Mouse (Mus musculus): Measurements from ENCODE around the gene St8sia1. TPM values are rescaled to one million over a fixed set of nuclear protein-coding genes. Genes with fewer than 3 reads are reported as not detected.

St8sia1 gene
- polyA plus RNA-seq, 2 experiments = 0.93 to 1.3 TPM

DNA sequence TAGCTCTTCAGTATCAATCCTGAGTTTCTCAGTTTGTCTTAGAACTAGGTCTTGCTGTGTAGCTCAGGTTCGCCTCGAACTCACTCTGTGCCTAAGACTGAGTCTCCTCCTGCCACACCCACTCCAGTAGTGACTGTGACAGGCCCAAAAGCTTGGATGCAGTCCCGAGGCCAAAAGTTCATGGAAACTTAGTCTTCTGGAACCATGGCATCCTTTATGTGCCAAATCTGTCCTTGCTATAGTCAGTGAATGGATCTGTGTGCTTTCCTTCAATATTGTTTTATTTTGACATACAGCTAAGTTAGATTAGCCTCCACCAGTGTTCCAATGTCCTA is 54.5 kb downstream of the St8sia1 start:
- DNase-seq (ENCODE audit: low spot score) = no peak
- H3K9me3 ChIP-seq (ENCODE audit: control insufficient read depth, low read length) = no peaks in the 10 kb centered on the region
- no peak for ATAC-seq (ENCODE audit: low FRiP score, low read depth)
- H3K27me3 ChIP-seq (ENCODE audit: control insufficient read depth, insufficient read depth, low read length) = no peaks in the 10 kb centered on the region
- H3K27ac ChIP-seq (replicated peaks; ENCODE audit: low read depth, low read length) = no peak overlapping the region
- 90% methylated on average over 3 of the region's 3 CpGs for WGBS
- no peak overlapping the region for H3K9ac ChIP-seq (ENCODE audit: low read depth, low read length, severe bottlenecking)
- no peak overlapping the region for H3K4me3 ChIP-seq (replicated peaks; ENCODE audit: low read length)
- H3K4me1 ChIP-seq (ENCODE audit: control insufficient read depth, insufficient read depth, low read length) = no peaks in the 10 kb centered on the region
- TF ChIP-seq POLR2A (IDR thresholded peaks at IDR 0.05; ENCODE audit: borderline replicate concordance, extremely low read depth, insufficient read depth, insufficient read length) = no peak
- no peak overlapping the region for H3K4me2 ChIP-seq (replicated peaks; ENCODE audit: low read depth, low read length, severe bottlenecking)
- no peaks in the 10 kb centered on the region for H3K36me3 ChIP-seq (ENCODE audit: control insufficient read depth, insufficient read depth, low read length)

DNA sequence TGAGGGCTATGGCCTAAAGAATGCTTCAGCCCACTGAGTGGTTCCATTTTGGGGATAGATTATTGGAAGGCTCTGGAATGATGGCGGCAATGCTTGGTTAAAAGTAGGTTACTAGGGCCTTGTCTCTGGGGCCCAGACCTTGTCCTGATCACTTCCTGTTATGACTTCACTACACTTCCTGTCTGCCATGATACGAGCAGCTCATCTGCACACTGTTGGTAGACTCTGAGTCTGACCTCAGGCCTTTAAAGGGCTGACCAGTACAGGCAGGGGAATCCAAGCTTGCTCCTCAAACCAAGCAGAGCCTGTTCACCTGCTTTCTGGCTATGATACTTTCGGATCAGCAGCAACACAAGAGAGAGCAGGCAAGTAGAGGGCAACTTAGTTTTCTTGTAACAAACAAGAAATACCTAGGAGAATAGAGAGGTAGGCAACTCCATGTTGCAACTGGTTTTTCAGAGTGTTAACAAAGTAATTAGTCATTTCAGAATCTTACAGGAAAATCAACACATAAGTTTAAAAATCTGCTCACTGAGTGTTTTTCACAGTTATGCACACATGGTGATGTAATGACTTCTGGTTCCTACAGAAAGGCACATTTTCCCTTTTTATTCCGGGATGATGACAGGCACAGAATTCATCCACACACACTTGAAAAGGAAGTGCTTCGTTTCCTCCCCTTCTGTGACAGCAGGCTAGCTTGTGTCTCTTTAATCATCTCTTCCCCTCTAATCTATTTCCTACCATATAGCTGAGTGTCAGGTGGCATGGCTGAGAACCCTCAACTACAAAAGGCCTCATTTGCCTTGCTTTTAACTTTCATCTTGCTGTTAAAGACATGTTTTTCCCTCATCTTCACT is 55.1 kb downstream of the St8sia1 start:
- H3K9ac ChIP-seq (ENCODE audit: low read depth, low read length, severe bottlenecking) = no peak overlapping the region
- H3K9me3 ChIP-seq (ENCODE audit: control insufficient read depth, low read length) = no peaks in the 10 kb centered on the region
- no peak for ATAC-seq (ENCODE audit: low FRiP score, low read depth)
- 75% methylated on average over 5 of the region's 5 CpGs for WGBS
- H3K4me2 ChIP-seq (replicated peaks; ENCODE audit: low read depth, low read length, severe bottlenecking) = no peak overlapping the region
- H3K27me3 ChIP-seq (ENCODE audit: control insufficient read depth, insufficient read depth, low read length) = no peaks in the 10 kb centered on the region
- no peaks in the 10 kb centered on the region for H3K4me1 ChIP-seq (ENCODE audit: control insufficient read depth, insufficient read depth, low read length)
- no peak for DNase-seq (ENCODE audit: low spot score)
- no peak for TF ChIP-seq POLR2A (IDR thresholded peaks at IDR 0.05; ENCODE audit: borderline replicate concordance, extremely low read depth, insufficient read depth, insufficient read length)
- H3K4me3 ChIP-seq (replicated peaks; ENCODE audit: low read length) = no peak overlapping the region
- no peaks in the 10 kb centered on the region for H3K36me3 ChIP-seq (ENCODE audit: control insufficient read depth, insufficient read depth, low read length)
- no peak overlapping the region for H3K27ac ChIP-seq (replicated peaks; ENCODE audit: low read depth, low read length)

DNA sequence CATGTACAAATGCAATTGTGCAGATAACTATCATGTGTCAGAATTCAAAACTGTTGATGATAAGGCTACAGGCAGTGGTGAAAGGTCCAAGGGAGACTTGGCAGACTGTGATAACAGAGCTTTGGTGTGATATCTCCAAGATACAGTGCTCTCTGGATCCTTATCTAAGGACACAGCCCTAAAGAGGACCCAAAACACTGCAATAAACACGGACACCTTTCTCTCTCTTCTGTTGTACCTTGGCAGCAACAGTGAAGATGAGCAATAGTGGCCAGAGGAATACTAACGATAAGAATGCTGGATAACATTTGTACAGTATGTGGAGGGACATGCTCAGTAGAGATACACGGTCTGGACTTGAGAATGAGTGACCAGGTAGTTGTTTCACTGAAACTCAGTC is 55.8 kb downstream of the St8sia1 start:
- Histone ChIP-seq H3K27ac (replicated peaks; ENCODE audit: low read depth, low read length) (no peak overlapping the region), H3K9me3 (ENCODE audit: control insufficient read depth, low read length) (no peaks in the 10 kb centered on the region), H3K4me2 (replicated peaks; ENCODE audit: low read depth, low read length, severe bottlenecking) (no peak overlapping the region), H3K4me3 (replicated peaks; ENCODE audit: low read length) (no peak overlapping the region), H3K4me1 (ENCODE audit: control insufficient read depth, insufficient read depth, low read length) (no peaks in the 10 kb centered on the region), H3K36me3 (ENCODE audit: control insufficient read depth, insufficient read depth, low read length) (no peaks in the 10 kb centered on the region), H3K27me3 (ENCODE audit: control insufficient read depth, insufficient read depth, low read length) (no peaks in the 10 kb centered on the region), H3K9ac (ENCODE audit: low read depth, low read length, severe bottlenecking) (no peak overlapping the region)
- ATAC-seq (ENCODE audit: low FRiP score, low read depth) (no peak), DNase-seq (ENCODE audit: low spot score) (no peak)
- WGBS = 81% methylated on average over 3 of the region's 3 CpGs
- no peak for TF ChIP-seq POLR2A (IDR thresholded peaks at IDR 0.05; ENCODE audit: borderline replicate concordance, extremely low read depth, insufficient read depth, insufficient read length)

DNA sequence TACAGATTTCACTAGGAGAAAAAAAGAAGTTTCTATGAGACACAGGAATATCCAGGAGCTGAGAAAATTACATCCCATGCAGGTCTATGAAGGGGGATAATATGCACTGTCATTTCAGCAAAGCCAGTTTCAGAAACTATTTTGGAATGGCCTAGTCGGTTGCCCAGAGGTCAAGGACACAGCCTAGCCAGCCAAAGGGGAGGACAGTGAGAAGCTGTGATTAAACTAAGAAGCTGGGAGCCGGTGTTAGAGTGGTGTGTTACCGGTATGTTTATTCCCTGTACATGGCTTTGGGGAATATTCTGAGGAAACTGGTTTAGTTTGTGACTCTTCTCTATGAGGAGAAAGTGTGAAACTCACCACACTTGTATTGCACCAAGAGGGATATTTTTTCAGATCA is 68.9 kb downstream of the St8sia1 start:
- TF ChIP-seq POLR2A (IDR thresholded peaks at IDR 0.05; ENCODE audit: borderline replicate concordance, extremely low read depth, insufficient read depth, insufficient read length) = no peak
- H3K4me2 ChIP-seq (replicated peaks; ENCODE audit: low read depth, low read length, severe bottlenecking) = no peak overlapping the region
- H3K9me3 ChIP-seq (ENCODE audit: control insufficient read depth, low read length) = no peaks in the 10 kb centered on the region
- no peak for DNase-seq (ENCODE audit: low spot score)
- H3K36me3 ChIP-seq (ENCODE audit: control insufficient read depth, insufficient read depth, low read length) = no peaks in the 10 kb centered on the region
- H3K4me3 ChIP-seq (replicated peaks; ENCODE audit: low read length) = no peak overlapping the region
- H3K9ac ChIP-seq (ENCODE audit: low read depth, low read length, severe bottlenecking) = no peak overlapping the region
- H3K27ac ChIP-seq (replicated peaks; ENCODE audit: low read depth, low read length) = no peak overlapping the region
- no peaks in the 10 kb centered on the region for H3K27me3 ChIP-seq (ENCODE audit: control insufficient read depth, insufficient read depth, low read length)
- H3K4me1 ChIP-seq (ENCODE audit: control insufficient read depth, insufficient read depth, low read length) = no peaks in the 10 kb centered on the region
- 89% methylated on average over 3 of the region's 3 CpGs for WGBS
- no peak for ATAC-seq (ENCODE audit: low FRiP score, low read depth)

DNA sequence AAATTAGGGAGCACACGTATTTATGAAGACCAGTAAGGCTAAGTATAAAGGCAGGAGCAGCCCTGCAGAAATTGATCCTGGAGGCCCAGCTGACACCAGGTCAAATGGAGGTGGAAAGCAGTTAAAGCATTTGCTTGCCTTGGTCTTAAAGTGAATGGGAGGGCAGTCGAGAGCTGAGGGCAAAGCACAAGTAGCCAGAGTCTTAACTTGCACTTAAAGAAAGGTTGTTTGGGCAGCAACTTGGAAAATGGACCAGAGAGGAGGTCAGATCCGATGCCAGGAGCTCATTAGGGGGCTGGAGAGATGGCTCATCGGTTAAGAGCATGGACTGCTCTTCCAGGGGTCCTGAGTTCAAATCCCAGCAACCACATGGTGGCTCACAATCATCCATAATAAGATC is 70.5 kb downstream of the St8sia1 start:
- DNase-seq (ENCODE audit: low spot score) (no peak), ATAC-seq (ENCODE audit: low FRiP score, low read depth) (no peak)
- H3K27ac ChIP-seq (replicated peaks; ENCODE audit: low read depth, low read length) = no peak overlapping the region
- H3K4me1 ChIP-seq (ENCODE audit: control insufficient read depth, insufficient read depth, low read length) = no peaks in the 10 kb centered on the region
- H3K9ac ChIP-seq (ENCODE audit: low read depth, low read length, severe bottlenecking) = no peak overlapping the region
- H3K27me3 ChIP-seq (ENCODE audit: control insufficient read depth, insufficient read depth, low read length) = no peaks in the 10 kb centered on the region
- WGBS = 74% methylated on average over 4 of the region's 4 CpGs
- H3K4me3 ChIP-seq (replicated peaks; ENCODE audit: low read length) = no peak overlapping the region
- no peaks in the 10 kb centered on the region for H3K9me3 ChIP-seq (ENCODE audit: control insufficient read depth, low read length)
- no peaks in the 10 kb centered on the region for H3K36me3 ChIP-seq (ENCODE audit: control insufficient read depth, insufficient read depth, low read length)
- TF ChIP-seq POLR2A (IDR thresholded peaks at IDR 0.05; ENCODE audit: borderline replicate concordance, extremely low read depth, insufficient read depth, insufficient read length) = no peak
- no peak overlapping the region for H3K4me2 ChIP-seq (replicated peaks; ENCODE audit: low read depth, low read length, severe bottlenecking)
